Mouse (Mus musculus) urinary bladder, adult 18-20 months (tissue): ENCODE measurements around the gene Uqcc3.
"Not testable (repeated sequence)": the region's sequence is repeated elsewhere in the genome, so short reads cannot be mapped to it uniquely, and the experiment has no call there.

ENCODE experiments used
- DNase-seq, 2 experiments: peaks; one replicate each; pipeline ENCODE4 v3.0.0; 2022; ENCODE audit warnings: low spot score in 2 of 2, mixed read lengths in 2 of 2

The Uqcc3 gene

GRCm38 (mm10) chr19:8895397-8895960 is 14.8 kb upstream of the Uqcc3 start:
- no peak for DNase-seq

DNA sequence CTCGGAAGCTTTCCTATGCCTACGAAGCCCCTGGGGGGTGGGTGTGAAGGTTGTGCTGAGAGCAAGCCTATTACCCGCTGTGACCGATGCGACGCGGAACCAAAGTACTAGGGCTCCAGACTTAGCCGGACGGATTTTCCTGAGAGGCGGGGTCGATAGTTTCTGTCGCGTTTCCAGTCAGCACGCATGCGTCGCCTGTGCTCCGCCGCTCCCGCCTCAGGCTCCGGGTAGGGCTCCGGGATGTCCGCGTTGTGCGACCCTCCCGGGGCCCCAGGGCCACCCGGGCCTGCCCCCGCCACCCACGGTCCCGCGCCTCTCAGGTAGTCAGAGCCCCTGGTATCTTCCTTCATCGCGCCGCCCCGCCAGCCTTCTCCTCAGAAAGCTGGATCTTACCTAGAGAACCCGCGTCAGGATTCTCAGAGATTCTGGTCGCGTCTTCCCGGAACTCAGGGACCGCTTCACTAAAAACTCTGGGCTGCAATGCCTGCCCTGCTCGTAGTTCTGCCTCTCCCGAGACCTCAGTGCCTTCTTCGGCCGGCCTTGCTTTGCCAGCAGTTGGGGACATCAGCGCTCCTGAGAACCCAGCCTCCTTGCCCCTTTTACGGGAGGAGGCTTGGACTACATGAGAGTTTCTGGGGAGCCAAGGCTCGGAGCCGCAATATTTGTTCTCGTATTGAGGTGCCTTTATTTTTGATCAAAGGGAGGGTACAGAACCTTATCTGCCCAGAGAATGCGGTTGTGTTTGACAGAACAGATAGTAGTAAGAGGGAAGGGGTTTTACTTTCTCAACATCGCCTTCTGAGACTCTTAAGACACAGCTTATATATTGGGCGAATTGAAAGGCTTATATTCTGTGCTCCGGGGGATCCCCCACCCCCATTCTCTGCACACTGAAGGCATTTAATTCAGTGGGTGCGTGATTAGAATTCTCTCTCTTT is 12.4 kb upstream of the Uqcc3 start, which contains the start of gene Ints5:
Gene Ints5, plus strand, starts transcription at position 177 of the 938 bp plus-strand sequence.
- peak; percentile 71 to 79 for DNase-seq

GRCm38 (mm10) chr19:8888511-8889385 is 8.0 kb upstream of the Uqcc3 start, which contains the start of the genes 1810009A15Rik and Gm49416:
TSS of gene 1810009A15Rik (plus strand) at chr19:8888853.
TSS of gene Gm49416 (plus strand) at chr19:8888926.
- DNase-seq: peak; percentile 80 to 92

DNA sequence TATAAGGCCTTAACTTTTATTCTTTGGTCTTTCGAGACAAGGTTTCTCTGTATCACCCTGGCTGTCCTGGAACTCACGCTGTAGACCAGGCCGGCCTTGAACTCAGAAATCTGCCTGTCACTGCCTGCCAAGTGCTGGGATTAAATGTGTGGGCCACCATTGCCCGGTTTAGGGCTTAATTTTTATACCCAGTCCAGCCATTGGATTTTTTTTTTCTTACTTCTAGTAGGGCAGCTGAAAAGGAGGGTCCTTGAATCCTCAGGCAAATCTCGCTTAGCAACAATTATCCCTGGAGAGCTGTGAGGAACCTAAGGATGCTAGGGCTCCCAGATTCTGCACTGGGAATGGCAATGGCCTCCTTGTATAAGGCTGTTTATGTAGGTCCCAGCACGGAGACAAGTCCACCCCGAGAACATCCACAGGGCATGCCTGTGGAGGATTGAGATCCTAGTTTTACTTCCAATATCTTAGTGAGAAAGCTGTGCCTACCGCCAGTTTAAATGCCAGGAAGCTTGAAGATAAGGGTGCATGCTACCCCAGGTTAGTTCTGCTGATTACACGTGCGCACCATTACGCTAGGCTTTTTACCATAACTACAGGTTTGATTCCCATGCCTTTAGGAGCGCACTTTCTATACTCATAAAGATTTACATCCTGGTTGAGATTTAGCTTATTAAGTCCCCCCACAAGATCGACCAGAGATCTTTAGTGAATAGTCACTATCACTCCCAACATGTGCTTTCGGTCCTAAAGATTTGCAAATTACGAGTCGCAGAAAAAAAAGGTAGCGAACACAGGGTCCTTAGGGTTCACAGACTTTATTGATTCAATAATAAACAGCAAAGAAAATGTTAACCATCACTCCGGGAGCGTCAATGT is 7.1 kb upstream of the Uqcc3 start:
- DNase-seq: no peak

GRCm38 (mm10) chr19:8886916-8887584 is 6.3 kb upstream of the Uqcc3 start:
- no peak for DNase-seq

GRCm38 (mm10) chr19:8883616-8884015 is 2.9 kb upstream of the Uqcc3 start, which contains the start of the genes Lbhd1 and Gm49403:
TSS of gene Lbhd1 (plus strand) at chr19:8883732.
TSS of gene Gm49403 (plus strand) at chr19:8883930.
- no peak for DNase-seq

GRCm38 (mm10) chr19:8881034-8881392 is 290 bp upstream of the Uqcc3 start:
- DNase-seq: no peak

DNA sequence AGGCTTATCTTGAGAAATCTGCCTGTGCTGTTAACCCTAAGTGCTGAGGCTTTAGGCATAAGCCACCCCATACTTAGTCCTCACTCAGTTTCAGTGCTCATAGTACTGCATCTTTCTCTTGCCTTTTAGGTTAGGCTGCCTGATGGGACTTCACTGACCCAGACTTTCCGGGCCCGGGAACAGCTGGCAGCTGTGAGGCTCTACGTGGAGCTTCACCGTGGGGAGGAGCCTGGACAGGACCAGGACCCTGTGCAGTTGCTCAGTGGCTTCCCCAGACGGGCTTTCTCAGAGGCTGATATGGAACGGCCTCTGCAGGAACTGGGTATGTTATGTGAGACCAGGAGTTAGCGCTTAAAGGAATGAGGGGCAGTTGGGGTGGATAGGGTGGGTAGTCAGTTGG is 5.7 kb downstream of the Uqcc3 start:
- no peak for DNase-seq

DNA sequence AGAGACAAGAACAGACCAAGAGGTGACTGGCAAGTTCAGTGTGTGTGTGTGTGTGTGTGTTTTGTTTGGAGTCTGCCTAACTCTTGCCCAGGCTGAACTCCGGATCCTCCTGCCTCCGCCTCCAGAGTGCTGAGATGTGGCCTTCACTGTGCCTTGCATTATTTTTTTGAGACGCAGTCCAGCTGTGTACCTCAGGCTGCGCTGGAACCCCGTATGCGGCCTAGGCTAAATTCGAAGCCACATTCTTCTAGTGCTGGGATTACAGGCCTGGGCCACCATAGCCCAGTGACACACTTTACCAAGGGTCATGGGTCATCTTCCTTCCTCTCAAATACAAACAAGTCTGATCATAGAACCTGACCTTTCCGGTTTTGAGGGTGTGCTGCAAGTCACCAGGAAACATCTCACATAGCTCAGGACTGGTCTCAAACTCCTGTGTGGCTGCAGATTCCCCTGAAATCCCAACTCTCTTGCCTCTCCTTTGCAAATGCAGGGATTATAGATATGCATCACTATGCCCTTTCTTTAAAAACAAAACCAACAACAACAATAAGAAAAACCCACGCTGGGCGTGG is 8.4 kb downstream of the Uqcc3 start:
- no peak for DNase-seq

GRCm38 (mm10) chr19:8871267-8872186 is 9.2 kb downstream of the Uqcc3 start, which contains the start of gene Ubxn1:
TSS of gene Ubxn1 (plus strand) at chr19:8871496.
- peak; percentile 98 for DNase-seq

DNA sequence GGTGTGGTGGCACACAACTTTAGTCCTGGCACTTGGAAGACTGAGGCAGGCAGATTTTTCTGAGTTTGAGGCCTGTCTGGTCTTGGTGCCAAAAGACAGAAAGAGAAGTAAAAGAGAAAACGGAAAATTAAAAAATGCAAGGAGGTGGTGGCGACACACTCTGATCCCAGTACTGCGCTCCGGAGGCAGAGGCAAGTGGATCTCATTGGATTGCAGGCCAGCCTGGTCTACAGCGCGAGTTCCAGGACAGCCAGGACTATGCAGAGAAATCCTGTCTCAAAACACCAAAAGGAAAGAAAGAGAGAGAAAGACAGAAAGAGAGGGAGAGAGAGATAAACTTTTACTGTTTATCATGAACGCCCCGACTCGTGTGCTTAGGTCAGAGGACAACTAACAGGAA is 9.9 kb downstream of the Uqcc3 start:
- DNase-seq: no peak

DNA sequence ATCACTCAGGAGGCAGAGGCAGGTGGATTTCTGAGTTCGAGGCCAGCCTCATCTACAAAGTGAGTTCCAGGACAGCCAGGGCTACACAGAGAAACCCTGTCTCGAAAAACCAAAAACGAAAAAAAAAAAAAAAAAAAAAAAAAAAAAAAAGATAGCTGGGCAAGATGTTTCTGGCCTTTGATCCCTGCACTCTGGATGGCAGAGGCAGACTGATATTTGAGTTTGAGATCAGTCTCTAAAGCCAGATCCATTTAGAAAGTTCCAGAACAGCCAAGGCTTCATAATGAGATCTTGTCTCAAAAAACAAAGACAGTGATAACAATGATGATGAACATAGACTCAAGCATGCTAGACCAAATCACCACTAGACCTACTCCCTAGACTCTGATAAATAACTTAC is 10.3 kb downstream of the Uqcc3 start:
- DNase-seq: not testable (repeated sequence)

- DNase-seq: no peak
Observed at GRCm38 (mm10) chr19:8864265-8864664, 16.5 kb downstream of the Uqcc3 start.

DNA sequence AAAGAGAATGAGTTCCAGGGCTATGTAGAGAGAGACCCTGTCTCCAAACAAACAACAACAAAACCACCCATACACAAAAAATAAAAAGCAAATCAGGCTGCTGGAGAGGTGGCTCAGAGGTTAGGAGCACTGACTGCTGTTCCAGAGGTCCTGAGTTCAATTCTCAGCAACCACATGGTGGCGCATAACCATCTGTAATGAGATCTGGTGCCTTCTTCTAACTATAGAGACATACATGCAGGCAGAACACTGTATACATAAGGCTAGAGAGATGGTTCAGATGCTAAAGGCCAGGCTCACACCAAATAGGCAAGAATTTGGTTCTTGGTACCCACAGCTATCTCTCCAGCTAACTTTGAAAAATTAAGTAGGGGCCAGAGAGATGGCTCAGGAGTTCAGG is 21.7 kb downstream of the Uqcc3 start:
- no peak for DNase-seq

GRCm38 (mm10) chr19:8857689-8858088 is 23.0 kb downstream of the Uqcc3 start:
- DNase-seq: no peak

DNA sequence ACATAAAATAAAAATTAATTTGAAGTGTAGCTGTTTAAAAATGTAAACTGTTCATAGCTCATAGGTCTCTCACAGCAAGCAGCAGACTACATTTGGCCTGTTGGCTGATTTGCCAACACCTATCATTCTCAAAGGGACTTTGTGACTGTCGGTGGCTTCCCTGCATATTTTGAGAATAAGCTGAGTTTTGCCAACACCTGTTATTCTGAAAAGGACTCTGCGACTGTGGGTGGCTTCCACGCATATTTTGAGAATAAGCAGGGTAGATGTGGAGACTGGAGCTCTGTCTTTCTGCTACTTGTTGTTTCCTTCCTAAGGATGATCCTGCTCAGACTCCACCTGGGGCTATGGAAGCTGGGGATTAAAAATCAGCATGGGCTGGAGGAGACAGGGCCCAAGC is 27.6 kb downstream of the Uqcc3 start:
- DNase-seq: no peak

- DNase-seq: no peak
Observed at GRCm38 (mm10) chr19:8852236-8852928, 28.3 kb downstream of the Uqcc3 start.

DNA sequence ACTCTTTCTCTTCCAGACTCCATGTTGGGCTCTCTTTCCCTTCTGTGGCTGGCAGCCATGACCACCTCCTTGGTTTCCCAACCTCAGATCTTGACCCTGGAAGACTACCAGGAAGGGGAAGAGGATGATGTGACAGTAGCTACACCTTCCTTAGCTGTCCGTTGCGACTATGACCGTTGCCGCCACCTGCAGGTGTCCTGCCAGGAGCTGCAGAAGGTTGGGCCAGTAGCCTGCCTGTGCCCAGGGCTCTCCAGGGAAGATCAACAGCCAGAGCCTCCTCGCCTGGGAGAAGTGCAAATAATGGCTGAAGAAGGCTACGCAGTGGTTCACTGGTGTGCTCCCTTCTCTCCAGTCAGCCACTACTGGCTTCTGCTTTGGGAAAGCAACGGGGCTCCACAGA is 29.1 kb downstream of the Uqcc3 start:
- DNase-seq: no peak
